Mouse (Mus musculus) testis, adult 2 months (tissue): ENCODE measurements around the gene Uggt2. TPM values are rescaled to one million over a fixed set of nuclear protein-coding genes. Genes with fewer than 3 reads are reported as not detected.
"Not testable (repeated sequence)": the region's sequence is repeated elsewhere in the genome, so short reads cannot be mapped to it uniquely, and the experiment has no call there.

Experiments
- H3K27ac ChIP-seq: fragments of 200-500 bp; 2 replicates; pipeline ENCODE4 v1.5.1; 2012; ENCODE audit warnings: low read depth, low read length; ENCODE audit not compliant: control insufficient read depth, insufficient read depth
- H3K27me3 ChIP-seq: fragments of 200-500 bp; 2 replicates; pipeline ENCODE4 v1.6.1; 2012; ENCODE audit warnings: mild to moderate bottlenecking, low read length, moderate library complexity; ENCODE audit not compliant: control insufficient read depth, insufficient read depth
- H3K36me3 ChIP-seq: fragments of 200-500 bp; 2 replicates; pipeline ENCODE4 v1.6.1; 2012; ENCODE audit warnings: mild to moderate bottlenecking, low read length; ENCODE audit not compliant: control insufficient read depth, insufficient read depth
- H3K4me1 ChIP-seq: fragments of 200-500 bp; 2 replicates; pipeline ENCODE4 v1.6.1; 2012; ENCODE audit warnings: low read length; ENCODE audit not compliant: control insufficient read depth, insufficient read depth
- H3K4me3 ChIP-seq: fragments of 200-500 bp; 2 replicates; pipeline ENCODE4 v1.5.1; 2012; ENCODE audit warnings: low read depth, mild to moderate bottlenecking, low read length, moderate library complexity, mixed read lengths; ENCODE audit not compliant: control insufficient read depth
- CTCF ChIP-seq: fragments of 200-500 bp; IDR thresholded peaks from 2 replicates; pipeline ENCODE4 v1.5.1; 2012; ENCODE audit warnings: low read depth, mild to moderate bottlenecking, inconsistent platforms, low read length, moderate library complexity; ENCODE audit not compliant: control insufficient read depth, insufficient read depth, insufficient replicate concordance
- POLR2A ChIP-seq: fragments of 200-500 bp; IDR thresholded peaks from 2 replicates; pipeline ENCODE4 v1.6.1; 2012; ENCODE audit warnings: low read depth, mild to moderate bottlenecking, inconsistent platforms, low read length, moderate library complexity; ENCODE audit not compliant: control insufficient read depth
- polyA plus RNA-seq: library from polyadenylated mRNA; depleted of rRNA; stranded (reverse); fragments of >200 nt; gene quantifications from 2 replicates; pipeline ENCODE4 v1.2.3, GENCODE M21; 2012

Uggt2 gene
- polyA plus RNA-seq, 1 experiment, result 18.9 TPM

GRCm38 (mm10) chr14:118987523-118988496, 111.4 kb downstream of the Uggt2 start:
- H3K4me3 ChIP-seq, result no peak overlapping the region

DNA sequence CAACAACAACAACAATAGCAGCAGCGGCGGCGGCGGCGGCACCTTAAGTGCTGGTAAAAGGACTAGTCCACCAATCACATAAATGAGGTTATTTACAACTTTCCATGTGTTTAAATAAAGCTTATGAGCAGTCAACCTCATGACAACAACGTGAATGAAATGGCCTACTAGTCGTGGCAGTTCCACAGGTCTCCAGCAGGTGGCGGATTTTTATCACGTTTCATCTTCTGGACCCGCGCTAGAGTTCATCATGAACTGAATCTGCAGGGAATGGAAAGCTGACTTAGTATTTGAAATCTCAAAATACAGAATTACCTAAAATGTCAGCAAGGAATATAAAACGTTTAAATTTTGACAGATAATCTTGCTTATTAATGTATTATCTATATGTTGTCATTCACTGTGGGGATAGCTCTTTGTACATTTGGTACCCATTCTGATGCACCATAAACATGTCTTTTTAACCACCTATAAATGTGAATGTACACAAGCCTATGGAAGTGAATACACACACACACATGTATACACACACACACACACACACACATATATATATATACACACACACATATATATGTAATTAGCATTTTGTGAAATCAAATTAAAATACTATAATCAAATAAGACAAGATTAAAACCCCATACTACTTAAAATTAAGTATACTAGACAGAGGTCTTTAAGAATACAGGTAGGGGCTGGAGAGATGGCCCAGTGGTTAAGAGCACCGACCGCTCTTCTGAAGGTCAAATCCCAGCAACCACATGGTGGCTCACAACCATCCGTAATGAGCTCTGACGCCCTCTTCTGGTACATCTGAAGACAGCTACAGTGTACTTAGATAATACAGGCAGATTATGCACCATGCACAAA, 112.3 kb downstream of the Uggt2 start:
- H3K27ac ChIP-seq, result no peak overlapping the region
- TF ChIP-seq CTCF (peak; percentile 35; the same call in 1 of the 2 replicates), POLR2A (no peak)
- H3K36me3 ChIP-seq, result no peaks in the 10 kb centered on the region
- H3K4me1 ChIP-seq, result no peaks in the 10 kb centered on the region
- no peak overlapping the region for H3K4me3 ChIP-seq
- H3K27me3 ChIP-seq, result no peaks in the 10 kb centered on the region

More at GRCm38 (mm10) chr14:118987523-118988496, 111.4 kb downstream of the Uggt2 start:
- no peak overlapping the region for H3K27ac ChIP-seq
- no peaks in the 10 kb centered on the region for H3K36me3 ChIP-seq
- no peaks in the 10 kb centered on the region for H3K4me1 ChIP-seq
- H3K27me3 ChIP-seq, result no peaks in the 10 kb centered on the region
- TF ChIP-seq POLR2A (no peak), CTCF (no peak)

- TF ChIP-seq POLR2A, result no peak
- TF ChIP-seq CTCF, result no peak
- H3K36me3 ChIP-seq, result no peaks in the 10 kb centered on the region
Measured at GRCm38 (mm10) chr14:118984161-118984560, 115.1 kb downstream of the Uggt2 start.

GRCm38 (mm10) chr14:118983396-118983795, 115.8 kb downstream of the Uggt2 start:
- no peaks in the 10 kb centered on the region for H3K27me3 ChIP-seq
- no peak overlapping the region for H3K27ac ChIP-seq
- no peaks in the 10 kb centered on the region; the same call in 1 of the 2 replicates for H3K36me3 ChIP-seq
- no peak overlapping the region for H3K4me3 ChIP-seq
- no peak for TF ChIP-seq POLR2A
- no peak for TF ChIP-seq CTCF
- H3K4me1 ChIP-seq, result no peaks in the 10 kb centered on the region

More at GRCm38 (mm10) chr14:118984161-118984560, 115.1 kb downstream of the Uggt2 start:
- no peaks in the 10 kb centered on the region for H3K27me3 ChIP-seq
- H3K27ac ChIP-seq, result no peak overlapping the region
- H3K4me1 ChIP-seq, result no peaks in the 10 kb centered on the region
- no peak overlapping the region for H3K4me3 ChIP-seq

GRCm38 (mm10) chr14:118982429-118983045, 116.7 kb downstream of the Uggt2 start:
- not testable (repeated sequence) for H3K4me1 ChIP-seq, H3K27me3 ChIP-seq, H3K36me3 ChIP-seq, H3K27ac ChIP-seq, H3K4me3 ChIP-seq

- H3K27ac ChIP-seq, H3K36me3 ChIP-seq, H3K4me1 ChIP-seq, H3K4me3 ChIP-seq, H3K27me3 ChIP-seq: not testable (repeated sequence)
Measured at GRCm38 (mm10) chr14:118981711-118982428, 117.4 kb downstream of the Uggt2 start.
